Mouse (Mus musculus): ENCODE measurements around the gene Thoc5. TPM values are rescaled to one million over a fixed set of nuclear protein-coding genes. Genes with fewer than 3 reads are reported as not detected.

Gene Thoc5
- total RNA-seq, 2 experiments from 2014 or later, result 34.4 to 37.6 TPM

DNA sequence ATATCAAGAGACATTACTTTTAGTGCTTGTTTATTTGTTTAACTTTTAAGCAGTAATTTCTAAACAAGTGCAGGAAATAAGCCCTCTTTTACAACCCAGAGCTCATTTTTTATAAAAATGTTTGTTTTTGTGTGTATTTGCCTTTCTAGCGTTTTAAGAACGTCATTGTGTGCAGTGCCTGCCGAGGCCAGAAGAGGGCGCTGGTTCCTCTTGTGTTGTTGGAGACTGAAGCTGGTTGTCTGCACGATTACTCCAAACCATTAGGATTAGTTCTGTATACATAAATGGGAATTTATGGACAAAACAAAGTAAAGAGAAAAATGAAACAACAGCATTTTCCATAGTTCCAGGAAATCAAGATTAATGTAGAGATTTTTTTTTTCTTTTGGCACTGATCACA lies 5.3 kb downstream of the Thoc5 start:
- intact Hi-C loops (cut with DNase I), result no loop called here

DNA sequence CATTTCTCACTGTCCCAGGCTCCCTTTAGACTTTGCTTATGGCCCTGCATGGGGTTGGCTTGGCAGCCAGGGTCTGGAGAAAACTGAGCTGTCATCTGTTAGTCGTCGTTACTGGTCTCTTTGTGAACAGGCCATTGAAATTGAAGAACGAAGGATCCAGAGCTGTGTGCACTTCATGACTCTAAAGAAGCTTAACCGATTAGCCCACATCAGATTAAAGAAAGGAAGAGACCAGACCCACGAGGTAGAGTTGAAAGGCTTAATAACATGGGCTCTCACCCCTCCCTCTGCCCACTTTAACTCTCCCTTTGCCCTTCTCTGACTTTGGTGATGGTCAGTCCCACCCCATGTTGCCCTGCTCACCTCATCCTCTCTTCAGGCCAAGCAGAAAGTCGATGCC lies 6.8 kb downstream of the Thoc5 start:
- intact Hi-C loops (cut with DNase I), result no loop called here
- DNase-seq (ENCODE audit: low spot score in 2 of 2), result no peak

More for the DNA sequence above, 5.3 kb downstream of the Thoc5 start:
- no peak for DNase-seq (ENCODE audit: low spot score in 2 of 2)

DNA sequence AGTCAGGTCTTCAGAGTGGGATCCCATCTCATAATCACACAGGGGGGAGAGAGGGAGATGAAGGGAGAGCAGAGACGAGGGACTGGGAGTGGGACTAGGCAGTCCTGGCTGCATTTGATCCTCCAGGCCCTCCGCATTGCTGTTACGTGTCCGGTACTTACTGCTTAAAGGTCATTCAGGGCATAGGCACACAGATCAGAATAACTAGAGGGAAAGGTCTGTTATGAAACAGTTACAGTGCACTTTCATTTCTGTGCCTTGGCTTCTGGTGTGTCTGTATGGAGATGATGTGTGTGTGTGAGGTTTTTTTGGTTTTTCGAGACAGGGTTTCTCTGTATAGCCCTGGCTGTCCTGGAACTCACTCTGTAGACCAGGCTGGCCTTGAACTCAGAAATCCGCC lies 11.1 kb downstream of the Thoc5 start:
- no peak for DNase-seq (ENCODE audit: low spot score in 2 of 2)
- intact Hi-C loops (cut with DNase I), result no loop called here

DNA sequence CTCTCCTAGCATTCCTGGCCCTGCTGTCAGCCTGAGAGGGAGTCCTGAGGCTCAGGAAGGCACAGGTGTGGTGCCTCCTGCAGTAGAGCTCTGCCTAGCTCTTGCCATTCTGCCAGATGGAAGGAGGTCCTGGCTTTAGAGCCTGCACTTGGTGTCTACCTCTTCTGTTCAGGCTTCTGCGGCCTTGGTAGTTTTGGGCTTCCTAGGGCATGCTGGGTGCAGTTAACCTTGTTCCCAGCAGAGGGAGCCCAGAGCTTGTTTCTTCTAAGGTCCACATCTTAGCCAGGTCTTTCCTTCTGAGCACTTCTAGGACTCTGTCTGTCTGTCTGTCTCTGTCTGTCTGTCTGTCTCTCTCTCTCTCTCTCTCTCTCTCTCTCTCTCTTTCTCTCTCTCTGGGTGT lies 20.9 kb downstream of the Thoc5 start:
- peak; percentile 62 to 80 for DNase-seq (ENCODE audit: low spot score in 2 of 2)
- intact Hi-C loops (cut with DNase I), result loop anchor here (2.0 kb wide), 2 partner anchors 59 to 69 kb away; no protein-coding TSS in a partner anchor

DNA sequence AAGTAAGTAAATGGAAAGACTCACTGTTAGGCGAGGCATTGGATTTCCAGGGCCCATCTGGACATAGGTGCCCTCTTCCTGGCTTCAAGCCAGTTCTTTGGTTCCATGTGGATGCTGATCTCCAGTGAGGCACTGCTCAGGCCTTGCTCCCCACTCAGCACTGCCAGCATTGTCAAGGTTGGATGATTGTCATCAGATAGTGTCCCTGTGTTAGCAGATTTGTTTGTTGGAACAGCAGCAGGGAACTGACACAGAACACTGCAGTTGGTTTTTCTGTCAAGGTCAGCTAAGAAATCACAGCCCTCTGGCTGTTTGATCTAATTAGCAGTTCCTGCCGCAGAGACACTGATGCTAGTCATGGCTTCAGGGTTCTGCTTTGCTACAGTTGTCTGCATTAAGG lies 26.2 kb downstream of the Thoc5 start:
- no peak for DNase-seq (ENCODE audit: low spot score in 2 of 2)
- intact Hi-C loops (cut with DNase I), result no loop called here

DNA sequence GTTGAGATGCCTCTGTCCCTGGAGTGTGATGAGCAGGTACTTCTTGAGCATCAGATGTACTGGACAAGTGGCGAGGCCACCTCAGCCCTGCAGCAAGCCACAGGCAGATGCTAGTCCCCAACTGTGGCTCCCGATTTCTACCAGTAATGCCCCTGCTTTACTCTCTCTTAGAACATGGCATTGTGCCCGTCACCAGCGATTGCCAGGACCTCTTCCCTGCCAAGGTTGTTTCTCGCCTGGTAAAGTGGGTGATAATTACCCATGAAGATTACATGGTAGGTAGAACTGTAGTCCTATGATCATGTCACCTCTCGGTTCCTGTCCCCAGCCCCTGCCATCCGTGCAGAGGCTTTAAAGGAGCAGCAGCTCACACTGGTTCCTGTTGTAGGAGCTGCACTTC lies 26.6 kb downstream of the Thoc5 start:
- intact Hi-C loops (cut with DNase I), result no loop called here

DNA sequence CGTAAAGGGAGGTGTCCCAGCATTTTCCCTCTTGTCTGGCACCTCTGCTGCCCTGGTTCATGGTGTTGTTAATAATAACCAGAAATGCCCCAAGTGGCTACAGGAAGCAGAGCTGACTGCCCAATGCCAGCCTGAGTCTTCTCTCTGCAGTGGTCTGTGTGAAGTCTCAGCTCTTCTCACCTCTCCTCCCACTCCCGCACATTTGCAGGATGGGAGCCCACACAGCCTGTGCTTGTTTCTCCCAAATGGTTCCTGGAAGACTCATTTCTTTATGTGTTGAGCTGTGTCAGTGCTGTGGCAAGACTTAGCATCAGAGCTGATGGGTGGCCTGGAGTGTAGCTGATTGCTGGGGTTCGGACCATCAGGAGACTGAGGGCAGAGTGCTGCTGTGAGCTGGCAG lies 32.1 kb downstream of the Thoc5 start:
- intact Hi-C loops (cut with DNase I), result no loop called here
- peak; percentile 32 to 81 for DNase-seq (ENCODE audit: low spot score in 2 of 2)

More for the DNA sequence above, 26.6 kb downstream of the Thoc5 start:
- no peak for DNase-seq (ENCODE audit: low spot score in 2 of 2)

DNA sequence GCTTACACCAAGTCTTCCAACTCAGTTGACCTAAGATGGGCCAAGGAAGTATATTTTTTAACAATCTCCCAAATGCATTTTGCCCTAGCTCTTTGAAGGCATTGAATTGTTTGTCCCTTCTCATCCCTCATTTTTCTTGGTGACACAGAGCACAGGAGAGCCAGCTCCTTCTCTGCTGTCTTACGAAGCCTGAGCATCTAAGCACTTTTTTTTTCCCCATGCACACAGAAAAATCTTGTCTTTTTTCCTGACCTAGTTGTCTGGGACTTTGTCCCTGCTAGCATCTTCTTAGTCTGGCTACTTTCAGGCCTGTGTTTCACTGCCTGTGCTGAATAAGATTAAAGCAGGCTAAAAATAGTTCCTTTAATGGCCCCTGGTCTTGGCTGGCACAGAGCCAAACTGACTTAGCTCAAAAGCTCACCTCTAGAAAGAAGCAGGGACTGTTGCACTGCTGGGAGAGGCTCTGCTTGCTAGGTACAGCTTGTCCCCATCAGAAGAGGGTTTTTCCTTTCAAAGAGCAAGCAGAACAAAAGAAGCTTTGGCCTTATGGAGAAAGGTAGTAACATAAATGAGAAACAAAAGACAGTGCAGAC lies 36.0 kb downstream of the Thoc5 start:
- intact Hi-C loops (cut with DNase I), result no loop called here

DNA sequence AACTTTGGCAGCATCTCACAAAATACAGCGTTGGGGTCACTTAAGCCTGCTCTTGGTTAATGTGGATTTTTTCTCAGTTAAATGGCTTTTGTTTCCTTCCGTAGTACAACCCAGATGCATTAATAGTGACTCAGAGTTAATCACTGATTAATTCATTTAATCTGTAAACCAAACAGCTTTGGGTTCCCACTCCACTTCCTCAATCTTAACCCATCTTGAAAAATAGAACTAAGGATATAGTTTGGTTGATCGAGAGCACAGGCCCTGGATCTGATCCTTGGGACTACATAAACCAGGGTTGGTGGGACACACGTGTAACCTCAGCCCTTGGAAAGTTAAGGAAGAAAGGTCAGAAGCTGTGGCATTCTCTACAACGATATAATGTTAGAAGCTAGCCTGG lies 41.1 kb downstream of the Thoc5 start:
- no peak for DNase-seq (ENCODE audit: low spot score in 2 of 2)
- intact Hi-C loops (cut with DNase I), result loop anchor here (5.0 kb wide), 1 partner anchor 41 kb away; no protein-coding TSS in a partner anchor

More for the DNA sequence above, 36.0 kb downstream of the Thoc5 start:
- no peak for DNase-seq (ENCODE audit: low spot score in 2 of 2)

DNA sequence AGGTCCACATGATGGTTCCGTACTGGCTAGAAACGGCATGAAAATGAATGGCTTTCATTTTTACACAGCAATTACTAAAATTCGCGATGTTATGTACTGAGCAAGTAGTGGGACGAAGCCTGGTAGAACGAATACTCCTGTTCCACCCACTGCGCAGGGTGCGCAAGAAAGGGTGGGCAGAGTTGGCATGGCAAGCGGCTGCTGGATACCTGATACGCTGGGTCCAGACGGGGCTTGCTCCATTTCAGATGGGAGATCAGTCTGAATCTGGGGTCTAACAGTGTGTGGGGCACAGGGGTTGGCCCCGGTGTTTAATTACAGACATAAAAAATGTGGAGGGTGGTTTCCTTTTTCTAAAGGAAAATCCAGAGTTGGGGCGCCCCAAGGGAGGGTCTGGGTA lies 51.4 kb downstream of the Thoc5 start:
- intact Hi-C loops (cut with DNase I), result no loop called here
- peak in 1 of 2 experiments; percentile 57 for DNase-seq (ENCODE audit: low spot score in 2 of 2)

DNA sequence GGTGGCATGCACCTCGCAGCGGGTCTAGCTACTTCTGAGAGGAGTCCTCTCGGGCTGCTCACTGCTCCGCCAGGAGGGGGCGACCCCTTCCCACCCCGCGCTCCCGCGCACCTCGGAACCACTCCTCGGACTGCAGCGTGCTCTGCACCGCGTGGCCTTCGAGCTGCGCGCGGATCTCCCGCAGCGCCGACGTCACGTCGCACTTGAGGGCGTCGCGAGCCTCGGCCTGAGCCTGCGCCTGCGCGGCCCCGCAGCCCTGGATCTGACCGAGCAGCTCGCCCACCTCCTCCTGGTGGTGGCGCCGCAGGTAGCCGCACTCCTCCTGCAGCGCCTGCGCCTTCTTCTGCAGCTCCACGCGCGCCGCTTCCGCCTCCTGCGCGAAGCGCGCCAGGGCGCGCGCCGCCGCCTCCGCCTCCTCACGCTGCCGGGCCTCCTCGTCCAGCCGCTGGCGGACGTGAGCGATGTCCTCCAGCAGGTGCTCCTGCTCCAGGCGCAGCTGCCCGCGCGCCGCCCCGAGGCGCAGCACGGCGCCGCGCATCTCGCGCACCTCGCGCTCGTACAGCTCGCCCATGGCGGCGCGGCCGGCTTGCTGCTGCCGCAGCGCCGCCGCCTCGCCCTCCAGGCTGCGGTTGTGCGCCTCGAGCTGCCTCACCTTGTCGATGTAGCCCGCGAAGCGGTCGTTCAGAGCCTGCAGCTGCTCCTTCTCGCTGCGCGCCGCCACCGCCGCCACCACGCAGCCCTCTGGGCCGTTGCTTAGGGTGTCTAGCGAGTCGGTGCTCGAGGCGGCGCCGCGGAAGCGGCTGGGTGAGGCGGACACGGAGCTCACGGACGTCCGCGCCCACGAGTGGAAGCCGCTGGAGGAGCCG lies 52.1 kb downstream of the Thoc5 start:
- peak; percentile 89 to 95 for DNase-seq (ENCODE audit: low spot score in 2 of 2)
- intact Hi-C loops (cut with DNase I), result no loop called here

DNA sequence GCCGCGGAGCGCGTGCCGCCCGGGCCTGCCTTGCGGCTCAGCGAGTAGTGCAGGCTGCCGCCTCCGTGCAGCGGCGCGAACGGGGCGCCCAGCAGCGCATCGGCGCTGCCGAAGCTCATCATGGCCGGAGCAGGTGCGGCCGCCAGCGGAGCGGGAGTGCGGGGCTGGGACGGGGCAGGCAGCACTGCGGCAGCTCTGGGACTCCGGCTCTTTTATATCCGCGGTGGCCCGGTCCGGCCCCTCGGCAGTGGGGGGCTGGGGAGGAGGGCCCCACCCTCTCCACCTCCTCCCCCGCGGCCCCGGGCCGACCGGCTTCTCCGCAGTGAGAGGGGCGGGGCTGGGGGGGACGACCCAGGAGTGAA lies 52.7 kb downstream of the Thoc5 start, which contains the start of gene Nefh:
Gene Nefh (minus strand): TSS at position 252 of the 362 bp plus-strand sequence.
- peak in 1 of 2 experiments; percentile 42 for DNase-seq (ENCODE audit: low spot score in 2 of 2)
- intact Hi-C loops (cut with DNase I), result no loop called here

DNA sequence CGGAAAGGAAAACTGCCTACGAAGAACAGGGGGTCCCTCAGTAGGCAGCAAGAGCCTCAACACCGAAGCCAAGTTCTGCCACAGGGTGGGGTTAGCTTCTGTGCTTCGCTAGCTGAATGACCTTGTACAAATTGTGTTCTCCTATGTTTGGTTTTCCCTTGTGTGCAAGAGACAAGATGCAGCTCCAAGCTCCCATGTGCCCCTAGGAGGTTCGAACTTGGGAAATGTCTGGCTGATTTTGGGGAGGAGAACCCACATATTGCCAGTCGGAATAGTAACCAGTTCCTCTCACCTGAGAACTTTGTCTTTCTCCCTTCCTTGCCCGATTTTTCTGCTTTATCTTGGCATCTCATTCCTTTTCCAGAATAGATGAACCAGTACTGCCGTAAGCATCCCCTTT lies 53.7 kb downstream of the Thoc5 start:
- intact Hi-C loops (cut with DNase I), result no loop called here
- no peak for DNase-seq (ENCODE audit: low spot score in 2 of 2)

DNA sequence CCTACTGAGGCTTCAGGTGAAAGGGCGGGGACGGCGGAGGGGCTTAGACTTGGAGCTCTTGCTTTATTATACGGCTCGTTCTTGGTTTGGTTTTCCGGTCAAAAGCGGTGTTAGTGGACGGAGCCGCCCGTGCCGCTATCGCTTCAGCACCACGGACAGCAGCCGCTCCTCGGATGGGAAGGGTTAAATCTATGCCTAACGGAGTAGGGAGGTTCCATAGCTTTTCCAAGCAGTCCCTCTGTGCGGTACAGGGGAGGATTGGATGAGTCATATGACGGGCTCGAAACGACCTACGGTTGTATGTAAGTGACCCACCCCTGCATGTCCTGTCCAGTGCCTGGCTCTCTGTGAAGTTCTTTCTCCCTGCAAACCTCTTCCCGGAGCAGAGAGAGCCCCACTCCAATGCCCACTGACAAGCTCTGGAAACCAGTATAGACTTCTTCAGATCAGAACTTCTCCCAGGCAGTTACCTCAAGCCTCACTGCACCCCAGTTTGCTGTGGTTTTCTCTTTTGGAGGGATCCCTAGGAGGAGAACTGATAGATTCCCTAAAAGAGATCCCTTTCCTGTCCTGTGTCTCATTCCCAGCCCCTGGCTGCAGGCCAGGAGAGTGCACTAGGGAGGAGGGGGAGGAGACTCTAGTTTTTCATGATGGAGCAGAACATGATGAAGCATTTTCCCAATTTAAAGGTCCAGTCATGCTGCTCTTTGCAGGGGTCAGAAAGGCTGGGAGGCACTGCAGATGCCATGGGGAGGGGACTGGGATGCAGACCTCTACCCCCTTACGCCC lies 54.3 kb downstream of the Thoc5 start:
- intact Hi-C loops (cut with DNase I), result no loop called here
- peak; percentile 21 to 57 for DNase-seq (ENCODE audit: low spot score in 2 of 2)

DNA sequence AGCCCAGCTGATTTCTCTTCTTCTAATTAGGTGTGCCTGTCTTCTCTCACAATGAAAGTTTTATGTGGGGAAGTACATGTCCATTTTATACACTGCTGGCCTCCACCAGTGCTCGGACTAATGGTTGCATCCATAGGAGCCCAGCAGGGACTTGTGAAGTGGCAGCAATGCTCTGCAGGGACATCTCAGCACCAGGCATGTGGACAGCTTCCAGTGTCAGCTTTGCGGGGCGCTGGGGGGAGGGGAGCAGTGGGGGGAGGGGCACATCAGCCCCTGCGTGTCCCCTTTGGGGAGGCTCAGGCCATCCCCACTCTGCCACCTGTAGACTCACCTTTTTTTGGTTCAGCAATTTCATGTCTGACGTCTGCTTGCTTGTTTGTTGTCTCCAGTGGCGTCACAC lies 58.3 kb downstream of the Thoc5 start:
- intact Hi-C loops (cut with DNase I), result no loop called here
- no peak for DNase-seq (ENCODE audit: low spot score in 2 of 2)

DNA sequence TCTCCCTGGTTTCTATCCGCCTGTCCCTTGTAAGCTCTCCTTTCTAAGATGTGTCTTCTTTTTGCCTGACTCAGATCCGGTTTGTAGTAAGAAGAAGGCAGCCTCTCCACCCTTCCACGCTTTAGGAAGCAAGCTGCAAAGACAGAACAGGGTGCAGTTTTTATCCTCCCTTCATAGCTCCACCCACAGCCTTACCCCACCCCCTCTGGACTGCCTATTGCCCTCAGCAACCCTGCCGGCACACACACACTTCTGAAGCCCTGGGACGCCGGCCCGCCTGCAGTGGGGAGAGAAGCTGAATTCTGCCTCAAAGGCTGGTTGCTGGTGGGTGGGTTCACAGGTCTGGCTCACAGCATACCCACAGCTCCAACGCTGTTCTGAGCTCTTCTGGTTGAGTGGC lies 58.8 kb downstream of the Thoc5 start:
- peak; percentile 27 to 70 for DNase-seq (ENCODE audit: low spot score in 2 of 2)

DNA sequence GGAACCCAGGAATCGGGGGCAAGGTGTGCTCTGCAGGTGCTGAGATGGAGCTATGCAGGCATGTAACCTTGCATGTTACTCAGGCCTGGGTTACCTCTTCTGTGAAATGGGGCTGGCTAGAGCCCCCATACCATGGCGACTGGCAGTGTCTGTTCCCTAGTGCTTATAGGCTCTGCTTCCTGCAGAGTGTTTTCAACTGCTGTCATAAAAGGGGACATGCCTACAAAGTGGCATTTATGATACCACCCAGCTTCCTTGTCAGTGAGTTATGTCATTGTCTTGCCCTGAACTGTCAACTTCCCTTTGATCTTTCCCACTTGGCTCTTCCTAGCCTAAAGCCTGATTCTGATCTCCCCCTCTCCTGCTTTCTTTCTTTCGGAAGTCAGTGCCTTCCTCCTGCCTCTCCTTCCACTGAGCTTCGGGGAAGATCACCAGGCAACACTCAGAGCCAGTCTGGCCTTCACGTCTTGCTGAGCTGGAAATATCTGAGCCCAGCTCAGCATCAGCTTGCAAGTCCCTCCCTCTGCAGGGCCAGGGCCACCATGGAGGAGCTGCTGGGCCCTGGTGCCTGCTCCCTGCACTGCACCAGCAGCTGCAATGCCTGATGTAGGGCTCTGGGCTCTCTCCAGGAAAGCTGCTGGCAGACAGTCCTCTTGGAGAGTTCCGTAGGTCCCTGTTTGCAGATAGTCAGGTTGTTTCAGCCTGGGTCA lies 68.1 kb downstream of the Thoc5 start:
- no peak for DNase-seq (ENCODE audit: low spot score in 2 of 2)
- intact Hi-C loops (cut with DNase I), result no loop called here

More for the DNA sequence above, 58.8 kb downstream of the Thoc5 start:
- intact Hi-C loops (cut with DNase I), result no loop called here

DNA sequence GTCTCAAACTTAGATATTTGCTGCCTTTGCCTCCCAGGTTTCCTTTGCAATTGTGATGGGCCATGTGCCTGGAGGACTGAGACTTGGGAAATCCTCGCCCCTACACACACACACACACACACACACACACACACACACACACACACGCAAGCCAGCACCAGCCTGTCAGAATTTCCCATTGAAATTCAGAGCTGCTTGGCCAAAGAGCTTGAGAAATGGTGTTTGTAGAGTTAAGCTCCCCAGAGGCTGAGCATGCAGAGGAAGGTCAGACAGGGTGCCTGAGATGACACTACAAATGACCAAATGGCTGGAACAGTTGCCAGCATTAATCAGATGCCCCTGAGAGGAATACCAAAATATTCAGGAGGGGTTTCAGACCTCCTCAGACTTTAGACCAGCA lies 71.2 kb downstream of the Thoc5 start:
- no peak for DNase-seq (ENCODE audit: low spot score in 2 of 2)
- intact Hi-C loops (cut with DNase I), result no loop called here

DNA sequence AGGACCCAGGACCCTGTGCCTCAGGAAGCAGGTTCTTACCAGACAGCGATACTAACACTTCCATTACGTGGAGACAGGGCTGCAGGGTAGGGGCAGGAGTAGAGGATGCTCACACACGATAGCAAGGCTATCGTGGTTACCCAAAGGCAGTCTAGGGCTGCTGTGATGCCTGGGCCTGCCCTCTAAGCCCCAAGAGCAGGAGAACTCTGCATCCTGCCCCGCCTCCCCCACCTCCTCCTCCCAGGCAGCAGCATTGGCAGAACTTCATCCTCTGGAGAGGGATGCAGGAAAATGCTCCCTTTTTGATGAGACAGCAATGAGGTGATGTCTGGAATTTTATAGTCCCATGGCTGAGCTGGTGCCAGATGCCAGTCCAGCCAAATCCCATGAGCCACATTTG lies 71.8 kb downstream of the Thoc5 start:
- DNase-seq (ENCODE audit: low spot score in 2 of 2), result no peak
- intact Hi-C loops (cut with DNase I), result no loop called here

DNA sequence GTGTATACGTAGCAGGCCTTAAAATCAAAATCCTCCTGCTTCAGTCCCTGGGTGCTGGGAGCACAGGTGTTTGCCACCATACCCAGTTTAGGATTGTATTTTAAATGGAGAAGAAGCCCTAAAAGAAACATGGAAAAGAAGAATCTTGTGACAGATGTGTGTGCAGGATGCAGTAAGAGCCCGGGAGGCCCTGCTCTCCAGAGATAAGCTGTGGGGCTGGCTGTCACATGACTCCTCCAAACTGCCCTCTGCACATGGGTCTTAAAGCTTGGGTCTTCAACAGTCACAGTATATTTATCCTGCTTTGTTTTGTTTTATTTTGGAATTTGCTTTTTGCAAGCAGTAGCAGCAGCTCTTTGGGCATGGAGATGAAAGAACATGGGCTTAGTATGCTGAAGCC lies 72.4 kb downstream of the Thoc5 start:
- DNase-seq (ENCODE audit: low spot score in 2 of 2), result no peak
- intact Hi-C loops (cut with DNase I), result no loop called here
